Mouse (Mus musculus) midbrain, embryonic 16.5 days (tissue): ENCODE results near the gene Abhd2. TPM values are rescaled to one million over a fixed set of nuclear protein-coding genes. Genes with fewer than 3 reads are reported as not detected.
A peak's percentile ranks its signal among the peaks of the same experiment; 100 is the strongest.

Experiments used
- ATAC-seq: fragments of 200-750 bp; cut with Nextera tagmentation; 2 replicates; pipeline ENCODE4 v1.8.0; 2017; ENCODE audit warnings: moderate TSS enrichment
- H3K27ac ChIP-seq: fragments of 300-500 bp; sonication (generic); 2 replicates; pipeline ENCODE4 v1.5.1; 2014; ENCODE audit warnings: mild to moderate bottlenecking, low read length, mixed read lengths
- H3K27me3 ChIP-seq: fragments of 300-500 bp; sonication (generic); 2 replicates; pipeline ENCODE4 v1.6.1; 2014; ENCODE audit warnings: low read depth, low read length, mixed read lengths; ENCODE audit not compliant: control insufficient read depth, insufficient read depth
- H3K36me3 ChIP-seq: fragments of 300-500 bp; sonication (generic); 2 replicates; pipeline ENCODE4 v1.6.1; 2014; ENCODE audit warnings: mild to moderate bottlenecking, low read length, moderate library complexity, mixed read lengths; ENCODE audit not compliant: control insufficient read depth, insufficient read depth
- H3K4me1 ChIP-seq: fragments of 300-500 bp; sonication (generic); 2 replicates; pipeline ENCODE4 v1.6.1; 2014; ENCODE audit warnings: mild to moderate bottlenecking, low read length, mixed read lengths; ENCODE audit not compliant: control insufficient read depth, insufficient read depth
- H3K4me2 ChIP-seq: fragments of 300-500 bp; sonication (generic); 2 replicates; pipeline ENCODE4 v1.6.1; 2014; ENCODE audit warnings: mild to moderate bottlenecking, low read length, mixed read lengths
- H3K4me3 ChIP-seq: fragments of 300-500 bp; sonication (generic); 2 replicates; pipeline ENCODE4 v1.5.1; 2014; ENCODE audit warnings: low read depth, mild to moderate bottlenecking, low read length, moderate library complexity, mixed read lengths
- H3K9ac ChIP-seq: fragments of 300-500 bp; sonication (generic); 2 replicates; pipeline ENCODE4 v1.6.1; 2014; ENCODE audit warnings: low read depth, low read length, mixed read lengths
- H3K9me3 ChIP-seq: fragments of 300-500 bp; sonication (generic); replicated peaks from 2 replicates; pipeline ENCODE4 v1.6.1; 2014; ENCODE audit warnings: mild to moderate bottlenecking, low read length, mixed read lengths; ENCODE audit not compliant: control insufficient read depth, poor library complexity, severe bottlenecking
- WGBS: fragments of 180-500 bp; shearing (Covaris S2); extraction: QIAGEN DNeasy Blood & Tissue Kit; methylation state at CpG from one replicate; pipeline ENCODE4 v1.1.7; 2014; 5-methylcytosine and 5-hydroxymethylcytosine counted together
- polyA plus RNA-seq: library from polyadenylated mRNA; unstranded; fragments of >200 nt; fragmentation: Nextera tagmentation; extraction: Ambion mirVana; gene quantifications from 2 replicates; pipeline ENCODE4 v1.2.1, GENCODE M21; 2015

Abhd2 gene
- polyA plus RNA-seq, 1 experiment from 2014 or later, result 19.3 TPM

- WGBS, result 82% methylated on average over 9 of the region's 9 CpGs
- no peak overlapping the region for H3K27ac ChIP-seq
- H3K4me3 ChIP-seq, result no peak overlapping the region
- H3K36me3 ChIP-seq, result no peaks in the 10 kb centered on the region
- ATAC-seq, result no peak
- no peaks in the 10 kb centered on the region for H3K27me3 ChIP-seq
- H3K9me3 ChIP-seq, result no peaks in the 10 kb centered on the region
- H3K9ac ChIP-seq, result no peak overlapping the region
- peaks cover 22% of the 10 kb centered on the region for H3K4me1 ChIP-seq
- H3K4me2 ChIP-seq, result no peak overlapping the region
Measured at GRCm38 (mm10) chr7:79270961-79271387, 2.0 kb upstream of the Abhd2 start.

GRCm38 (mm10) chr7:79271861-79272788 lies 874 bp upstream of the Abhd2 start:
- Histone ChIP-seq H3K9me3 (no peaks in the 10 kb centered on the region), H3K27ac (peak overlapping the region; percentile 74), H3K4me2 (peak overlapping the region; percentile 75), H3K4me3 (peak overlapping the region; percentile 37), H3K36me3 (no peaks in the 10 kb centered on the region), H3K4me1 (peaks cover 27% of the 10 kb centered on the region), H3K9ac (peak overlapping the region; percentile 28; the same call in 1 of the 2 replicates), H3K27me3 (no peaks in the 10 kb centered on the region)
- WGBS, result 86% methylated on average over 16 of the region's 16 CpGs
- no peak for ATAC-seq

- H3K4me2 ChIP-seq, result peak overlapping the region; percentile 93
- 14% methylated on average over 15 of the region's 15 CpGs for WGBS
- peak overlapping the region; percentile 93 for H3K9ac ChIP-seq
- peak overlapping the region; percentile 70 for H3K4me3 ChIP-seq
- no peaks in the 10 kb centered on the region for H3K27me3 ChIP-seq
- H3K27ac ChIP-seq, result peak overlapping the region; percentile 83
- no peaks in the 10 kb centered on the region for H3K36me3 ChIP-seq
- H3K4me1 ChIP-seq, result peaks cover 36% of the 10 kb centered on the region
- no peaks in the 10 kb centered on the region for H3K9me3 ChIP-seq
- no peak for ATAC-seq
Measured at GRCm38 (mm10) chr7:79273738-79274472, 906 bp downstream of the Abhd2 start.

GRCm38 (mm10) chr7:79274473-79275010 lies 1.5 kb downstream of the Abhd2 start:
- Histone ChIP-seq H3K27me3 (no peaks in the 10 kb centered on the region), H3K4me1 (peaks cover 40% of the 10 kb centered on the region), H3K36me3 (no peaks in the 10 kb centered on the region), H3K9me3 (no peaks in the 10 kb centered on the region), H3K4me2 (peak overlapping the region; percentile 93), H3K4me3 (peak overlapping the region; percentile 70), H3K27ac (no peak overlapping the region; the same call in 1 of the 2 replicates), H3K9ac (peak overlapping the region; percentile 93)
- 68% methylated on average over 8 of the region's 8 CpGs for WGBS
- no peak for ATAC-seq

- Histone ChIP-seq H3K9ac (0 out of 2 replicates have a peak overlapping the region, but pooled peaks have one; percentile 45), H3K27ac (no peak overlapping the region), H3K9me3 (no peaks in the 10 kb centered on the region), H3K4me3 (peak overlapping the region; percentile 70), H3K4me2 (peak overlapping the region; percentile 93), H3K27me3 (no peaks in the 10 kb centered on the region), H3K36me3 (no peaks in the 10 kb centered on the region), H3K4me1 (peaks cover 42% of the 10 kb centered on the region)
- WGBS, result 37% methylated on average over 11 of the region's 11 CpGs
- no peak for ATAC-seq
Measured at GRCm38 (mm10) chr7:79275345-79275744, 2.3 kb downstream of the Abhd2 start.

GRCm38 (mm10) chr7:79278432-79278831 lies 5.4 kb downstream of the Abhd2 start:
- Histone ChIP-seq H3K4me2 (no peak overlapping the region), H3K27ac (no peak overlapping the region), H3K9ac (no peak overlapping the region), H3K27me3 (no peaks in the 10 kb centered on the region), H3K4me1 (peaks cover 54% of the 10 kb centered on the region), H3K4me3 (no peak overlapping the region), H3K36me3 (no peaks in the 10 kb centered on the region), H3K9me3 (no peaks in the 10 kb centered on the region)
- 72% methylated on average over 13 of the region's 13 CpGs for WGBS
- ATAC-seq, result no peak

GRCm38 (mm10) chr7:79279376-79280029 lies 6.5 kb downstream of the Abhd2 start:
- no peaks in the 10 kb centered on the region for H3K9me3 ChIP-seq
- peaks cover 56% of the 10 kb centered on the region for H3K4me1 ChIP-seq
- H3K4me2 ChIP-seq, result no peak overlapping the region
- no peak overlapping the region for H3K27ac ChIP-seq
- H3K9ac ChIP-seq, result no peak overlapping the region
- H3K36me3 ChIP-seq, result no peaks in the 10 kb centered on the region
- 73% methylated on average over 10 of the region's 10 CpGs for WGBS
- no peak for ATAC-seq
- no peaks in the 10 kb centered on the region for H3K27me3 ChIP-seq
- no peak overlapping the region for H3K4me3 ChIP-seq

- H3K4me1 ChIP-seq, result peaks cover 40% of the 10 kb centered on the region
- 86% methylated on average over 12 of the region's 12 CpGs for WGBS
- ATAC-seq, result no peak
- H3K27ac ChIP-seq, result no peak overlapping the region
- H3K9me3 ChIP-seq, result no peaks in the 10 kb centered on the region
- H3K4me3 ChIP-seq, result no peak overlapping the region
- no peak overlapping the region for H3K9ac ChIP-seq
- no peaks in the 10 kb centered on the region for H3K27me3 ChIP-seq
- no peak overlapping the region for H3K4me2 ChIP-seq
- H3K36me3 ChIP-seq, result no peaks in the 10 kb centered on the region
Measured at GRCm38 (mm10) chr7:79282883-79283670, 10.1 kb downstream of the Abhd2 start.
